Mouse (Mus musculus) midbrain, postnatal 0 days (tissue): Measurements from ENCODE around the gene Hk1. TPM values are rescaled to one million over a fixed set of nuclear protein-coding genes. Genes with fewer than 3 reads are reported as not detected.
A peak's percentile ranks its signal among the peaks of the same experiment; 100 is the strongest.

Source experiments
- ATAC-seq: fragments of 200-750 bp; cut with Nextera tagmentation; 2 replicates; pipeline ENCODE4 v1.8.0; 2017; ENCODE audit warnings: moderate number of reproducible peaks, mild to moderate bottlenecking, moderate TSS enrichment, moderate library complexity; ENCODE audit not compliant: low FRiP score
- DNase-seq: peaks from one replicate; pipeline ENCODE4 v3.0.0-alpha.2; 2015; ENCODE audit warnings: low spot score
- H3K27ac ChIP-seq: fragments of 300-500 bp; sonication (generic); 2 replicates; pipeline ENCODE4 v1.5.1; 2014; ENCODE audit warnings: low read depth, mild to moderate bottlenecking, low read length, mixed read lengths
- H3K27me3 ChIP-seq: fragments of 300-500 bp; sonication (generic); 2 replicates; pipeline ENCODE4 v1.6.1; 2014; ENCODE audit warnings: low read length, control low read depth, mixed read lengths; ENCODE audit not compliant: insufficient read depth
- H3K36me3 ChIP-seq: fragments of 300-500 bp; sonication (generic); 2 replicates; pipeline ENCODE4 v1.6.1; 2014; ENCODE audit warnings: low read length, control low read depth, mixed read lengths; ENCODE audit not compliant: insufficient read depth
- H3K4me1 ChIP-seq: fragments of 300-500 bp; sonication (generic); 2 replicates; pipeline ENCODE4 v1.6.1; 2014; ENCODE audit warnings: mild to moderate bottlenecking, control low read depth, antibody characterized with exemption, low read length, mixed read lengths; ENCODE audit not compliant: insufficient read depth
- H3K4me2 ChIP-seq: fragments of 300-500 bp; sonication (generic); 2 replicates; pipeline ENCODE4 v1.6.1; 2014; ENCODE audit warnings: low read depth, mild to moderate bottlenecking, low read length, mixed read lengths; ENCODE audit not compliant: poor library complexity, severe bottlenecking
- H3K4me3 ChIP-seq: fragments of 300-500 bp; sonication (generic); 2 replicates; pipeline ENCODE4 v1.5.1; 2014; ENCODE audit warnings: low read depth, mild to moderate bottlenecking, low read length, moderate library complexity
- H3K9ac ChIP-seq: fragments of 300-500 bp; sonication (generic); replicated peaks from 2 replicates; pipeline ENCODE4 v1.6.1; 2014; ENCODE audit warnings: mild to moderate bottlenecking, low read length, moderate library complexity, mixed read lengths; ENCODE audit not compliant: poor library complexity, severe bottlenecking
- H3K9me3 ChIP-seq: fragments of 300-500 bp; sonication (generic); 2 replicates; pipeline ENCODE4 v1.6.1; 2016; ENCODE audit warnings: low read length, control low read depth
- CTCF ChIP-seq: IDR thresholded peaks from 2 replicates; pipeline ENCODE4 v1.5.1; 2016; ENCODE audit warnings: antibody characterized with exemption, mild to moderate bottlenecking
- WGBS: fragments of 180-500 bp; shearing (Covaris S2); extraction: QIAGEN DNeasy Blood & Tissue Kit; methylation state at CpG from one replicate; pipeline ENCODE4 v1.1.7; 2014; 5-methylcytosine and 5-hydroxymethylcytosine counted together
- polyA plus RNA-seq: library from polyadenylated mRNA; unstranded; fragments of >200 nt; fragmentation: Nextera tagmentation; extraction: Ambion mirVana; gene quantifications from 2 replicates; pipeline ENCODE4 v1.2.1, GENCODE M21; 2015
- total RNA-seq: library from RNA; depleted of rRNA; stranded (reverse); fragments of >200 nt; gene quantifications from 2 replicates; pipeline ENCODE4 v1.2.3, GENCODE M21; 2014

Hk1 gene
- total and polyA plus RNA-seq, 2 experiments from 2014 or later = 103 to 157 TPM

DNA sequence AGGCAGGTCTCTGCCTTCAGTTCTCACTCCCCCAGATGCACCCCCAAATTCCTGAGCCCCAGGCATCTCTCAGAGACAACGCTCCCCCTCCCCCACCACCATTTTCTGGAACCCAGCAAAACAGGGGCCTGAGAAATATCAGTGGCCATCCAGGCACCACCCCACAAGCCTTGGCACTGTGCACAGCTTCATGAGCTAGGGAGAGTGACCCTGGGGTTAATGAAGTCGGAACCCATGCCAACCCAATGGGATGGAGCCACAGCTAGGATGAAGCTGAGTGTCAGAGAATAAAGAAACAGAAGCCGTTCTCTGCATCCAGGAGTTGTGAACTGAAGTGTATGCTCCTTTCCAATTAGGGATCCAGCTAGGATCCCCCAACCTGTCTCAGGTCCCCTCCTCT lies 132.6 kb downstream of the Hk1 start:
- Histone ChIP-seq H3K4me2 (no peak overlapping the region), H3K4me1 (no peaks in the 10 kb centered on the region), H3K9me3 (no peaks in the 10 kb centered on the region), H3K4me3 (no peak overlapping the region), H3K9ac (no peak overlapping the region), H3K36me3 (no peaks in the 10 kb centered on the region), H3K27me3 (no peaks in the 10 kb centered on the region), H3K27ac (no peak overlapping the region)
- no peak for TF ChIP-seq CTCF
- ATAC-seq (no peak), DNase-seq (peak; percentile 27)
- 64% methylated on average over 3 of the region's 3 CpGs for WGBS

DNA sequence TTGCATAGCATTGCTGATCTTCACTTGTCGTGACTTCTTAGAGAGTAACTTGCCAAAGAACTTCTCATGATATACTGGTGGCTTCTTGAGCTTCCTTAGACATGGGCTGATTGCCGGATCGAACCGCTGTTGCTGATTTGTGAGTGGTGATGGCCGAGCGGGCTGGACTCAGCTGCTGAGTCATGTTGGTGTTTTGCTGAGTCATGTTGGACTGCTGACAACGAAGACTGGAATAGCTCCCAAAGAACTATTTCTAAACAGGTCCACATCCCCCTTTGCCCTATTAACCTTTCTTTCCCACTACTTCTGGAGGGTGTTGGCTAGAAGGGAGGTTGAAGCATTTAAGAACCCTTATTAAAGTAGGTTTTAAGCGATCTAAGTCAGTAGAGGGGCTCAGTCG lies 135.6 kb downstream of the Hk1 start:
- H3K9me3 ChIP-seq = no peaks in the 10 kb centered on the region
- ATAC-seq = no peak
- no peak for DNase-seq
- no peak overlapping the region for H3K27ac ChIP-seq
- WGBS = 92% methylated on average over 9 of the region's 9 CpGs
- no peaks in the 10 kb centered on the region for H3K27me3 ChIP-seq
- no peak for TF ChIP-seq CTCF
- H3K4me3 ChIP-seq = no peak overlapping the region
- no peaks in the 10 kb centered on the region for H3K36me3 ChIP-seq
- H3K9ac ChIP-seq = no peak overlapping the region
- no peaks in the 10 kb centered on the region for H3K4me1 ChIP-seq
- no peak overlapping the region for H3K4me2 ChIP-seq

DNA sequence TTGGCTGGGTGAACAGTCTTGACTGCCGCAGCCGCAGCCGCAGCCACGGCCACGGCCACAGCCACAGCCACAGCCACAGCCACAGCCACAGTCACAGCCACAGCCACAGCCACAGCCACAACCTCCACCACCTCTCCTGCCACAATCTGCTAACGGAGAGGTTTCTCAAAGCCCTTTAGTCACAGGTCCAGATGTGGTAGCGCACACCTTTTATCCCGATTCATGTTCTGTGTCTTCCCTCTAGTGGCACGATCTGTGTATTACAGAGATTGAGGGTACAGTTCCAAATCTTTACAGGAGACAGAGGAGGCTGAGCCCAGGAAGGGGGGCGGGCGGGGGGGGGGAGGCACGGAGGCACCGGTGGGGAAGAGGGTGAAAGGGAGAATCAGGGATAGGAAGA lies 136.8 kb downstream of the Hk1 start:
- Histone ChIP-seq H3K36me3 (no peaks in the 10 kb centered on the region), H3K9me3 (no peaks in the 10 kb centered on the region), H3K4me2 (no peak overlapping the region), H3K27ac (no peak overlapping the region), H3K27me3 (no peaks in the 10 kb centered on the region), H3K9ac (no peak overlapping the region), H3K4me1 (no peaks in the 10 kb centered on the region), H3K4me3 (no peak overlapping the region)
- WGBS = 58% methylated on average over 13 of the region's 13 CpGs
- peak; percentile 71 for DNase-seq
- peak; percentile 79 for TF ChIP-seq CTCF
- ATAC-seq = peak; percentile 38; the same call in 1 of the 2 replicates

DNA sequence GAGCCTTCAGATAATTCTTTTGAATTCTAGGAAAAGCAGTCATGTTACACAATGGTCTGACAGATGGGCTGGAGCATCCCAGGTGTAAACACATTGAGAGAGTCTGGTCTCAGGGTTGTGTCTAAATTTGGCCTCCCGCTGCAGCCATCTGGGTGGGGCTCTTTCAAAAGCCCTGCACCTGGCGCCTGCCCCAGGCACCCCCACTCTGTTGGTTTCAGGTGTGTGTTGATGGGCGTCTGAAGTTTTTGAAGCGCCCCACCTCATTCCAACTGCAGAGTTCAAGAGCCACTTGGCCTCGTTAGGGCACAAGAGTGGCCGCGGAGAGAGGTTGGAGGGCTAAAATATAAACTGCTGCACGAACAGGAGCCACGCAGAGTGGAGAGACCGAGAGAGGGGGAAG lies 137.3 kb downstream of the Hk1 start:
- WGBS = 87% methylated on average over 10 of the region's 10 CpGs
- no peaks in the 10 kb centered on the region for H3K9me3 ChIP-seq
- H3K36me3 ChIP-seq = no peaks in the 10 kb centered on the region
- H3K9ac ChIP-seq = no peak overlapping the region
- no peak for TF ChIP-seq CTCF
- H3K27ac ChIP-seq = no peak overlapping the region
- no peaks in the 10 kb centered on the region for H3K27me3 ChIP-seq
- no peak for ATAC-seq
- no peak overlapping the region for H3K4me3 ChIP-seq
- no peak for DNase-seq
- no peaks in the 10 kb centered on the region for H3K4me1 ChIP-seq
- H3K4me2 ChIP-seq = no peak overlapping the region

DNA sequence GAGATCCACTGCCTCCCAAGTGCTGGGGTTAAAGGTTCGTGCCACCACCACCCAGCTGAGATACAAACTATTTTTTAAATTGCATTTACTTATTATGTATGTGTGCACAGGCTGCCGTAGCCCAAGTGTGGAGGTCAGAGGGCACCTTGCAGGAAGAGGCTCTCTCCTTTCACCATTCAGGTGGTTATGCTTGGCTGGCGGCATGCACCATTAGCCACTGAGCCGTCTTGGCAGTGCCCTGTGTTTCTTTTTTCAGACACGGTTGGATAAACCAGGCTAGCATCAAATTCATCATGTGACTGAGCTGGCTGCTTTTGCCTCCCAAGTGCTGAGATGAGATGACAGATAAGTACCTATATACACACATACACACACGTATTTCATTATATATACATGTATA lies 140.4 kb downstream of the Hk1 start:
- Histone ChIP-seq H3K27me3 (no peaks in the 10 kb centered on the region), H3K36me3 (no peaks in the 10 kb centered on the region), H3K4me3 (no peak overlapping the region), H3K27ac (no peak overlapping the region), H3K4me2 (no peak overlapping the region), H3K4me1 (no peaks in the 10 kb centered on the region), H3K9me3 (no peaks in the 10 kb centered on the region), H3K9ac (no peak overlapping the region)
- 48% methylated on average over 6 of the region's 6 CpGs for WGBS
- ATAC-seq (no peak), DNase-seq (peak; percentile 8)
- no peak for TF ChIP-seq CTCF

DNA sequence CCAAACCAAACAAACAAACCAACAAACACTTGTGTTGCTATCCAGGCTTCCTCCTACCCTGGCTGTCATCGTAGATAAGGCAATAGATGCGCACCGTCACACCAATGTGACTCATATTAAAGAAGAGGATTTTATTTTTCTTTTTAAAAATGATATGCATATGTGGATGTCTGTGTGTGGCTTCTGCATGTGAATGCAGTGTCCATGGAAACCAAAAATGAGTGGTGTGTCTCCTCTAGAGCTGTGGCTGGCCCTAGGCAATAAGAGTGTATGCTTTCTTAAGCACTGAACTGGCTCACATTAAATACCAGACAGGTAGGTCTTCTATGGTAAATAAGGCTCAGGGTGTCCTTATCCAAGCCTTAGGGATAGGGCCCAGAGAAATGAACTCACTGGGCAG lies 141.0 kb downstream of the Hk1 start:
- no peak for TF ChIP-seq CTCF
- Histone ChIP-seq H3K4me3 (no peak overlapping the region), H3K4me1 (no peaks in the 10 kb centered on the region), H3K27me3 (no peaks in the 10 kb centered on the region), H3K9ac (no peak overlapping the region), H3K36me3 (no peaks in the 10 kb centered on the region), H3K4me2 (no peak overlapping the region), H3K27ac (no peak overlapping the region), H3K9me3 (no peaks in the 10 kb centered on the region)
- WGBS = 76% methylated on average over 3 of the region's 3 CpGs
- no peak for DNase-seq
- ATAC-seq = no peak
